Mouse (Mus musculus) bone marrow macrophage, adult 2 months (primary cell): ENCODE measurements at regions not wholly inside any gene's neighbourhood (a gene's known extent, or its start where the extent isn't known, plus 50 kb on each side); places are given as distances from the start of the nearest gene placed in this dataset.

Experiments
- CTCF ChIP-seq: IDR thresholded peaks from 2 replicates; pipeline ENCODE4 v1.5.1; 2012; ENCODE audit warnings: low read depth, mild to moderate bottlenecking, low read length, moderate library complexity
- POLR2A ChIP-seq: IDR thresholded peaks from 2 replicates; pipeline ENCODE4 v1.6.1; 2012; ENCODE audit warnings: mild to moderate bottlenecking, low read depth, low read length, borderline replicate concordance

DNA sequence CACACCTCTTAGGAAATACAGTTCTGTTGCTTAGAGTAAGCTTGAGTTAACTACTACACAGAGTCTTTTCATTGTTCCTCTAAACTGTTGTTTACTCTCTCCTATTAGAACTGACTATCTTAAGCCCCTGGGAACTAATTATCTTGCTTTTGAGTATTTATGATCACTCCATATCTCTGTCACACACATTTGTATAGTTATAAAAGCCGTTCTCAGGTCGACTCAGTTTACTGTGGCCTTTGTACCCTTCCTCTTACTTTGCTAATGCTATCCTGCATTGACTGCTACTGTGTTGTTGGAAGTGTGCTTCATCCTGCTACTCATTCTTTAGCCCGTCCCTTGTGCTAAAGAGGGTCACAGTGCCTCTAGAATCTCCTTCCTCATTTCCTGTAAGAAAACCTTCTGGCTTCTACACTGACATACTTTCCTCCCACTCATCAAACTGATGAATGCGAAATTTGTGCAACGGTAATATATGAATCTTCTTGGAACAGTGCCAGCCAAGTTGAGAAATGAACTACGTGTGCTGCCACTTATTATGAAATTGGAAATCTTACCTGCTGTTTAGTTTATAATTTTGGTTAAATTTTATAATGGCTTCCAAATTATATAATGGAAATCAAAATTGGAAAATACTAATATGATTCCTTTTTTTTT, 119.8 kb upstream of the Cblb start:
- TF ChIP-seq POLR2A: no peak
- TF ChIP-seq CTCF: no peak
